Mouse (Mus musculus) CH12.LX (cell line): ENCODE results near the gene Crip1. TPM values are rescaled to one million over a fixed set of nuclear protein-coding genes. Genes with fewer than 3 reads are reported as not detected.

Experiments
- DNase-seq: peaks from one replicate; pipeline ENCODE4 v3.0.0-alpha.2; 2013; ENCODE audit errors: extremely low read depth
- H3K27ac ChIP-seq: 2 replicates; pipeline ENCODE4 v1.5.1; 2012; ENCODE audit warnings: low read depth, mild to moderate bottlenecking, control low read depth, moderate library complexity; ENCODE audit not compliant: insufficient read depth
- H3K27me3 ChIP-seq: replicated peaks from 2 replicates; pipeline ENCODE3; 2012; ENCODE audit warnings: inconsistent platforms
- H3K36me3 ChIP-seq, 2 experiments: replicated peaks in 1 of 2; 2 replicates each; pipeline versions ENCODE3 to v1.6.1; 2012; ENCODE audit warnings: inconsistent platforms in 1 of 2, low read length in 1 of 2, mild to moderate bottlenecking in 1 of 2, mixed read lengths in 1 of 2, moderate library complexity in 1 of 2; ENCODE audit not compliant: control insufficient read depth in 1 of 2, insufficient read depth in 1 of 2
- H3K4me1 ChIP-seq, 2 experiments: 2 replicates each; pipeline ENCODE4 v1.6.1; 2012; ENCODE audit warnings: inconsistent platforms in 1 of 2, moderate library complexity in 1 of 2; ENCODE audit not compliant: insufficient read depth in 2 of 2, control insufficient read depth in 1 of 2
- H3K4me2 ChIP-seq: 2 replicates; pipeline ENCODE4 v1.6.1; 2012; ENCODE audit warnings: low read depth, mild to moderate bottlenecking, control low read depth; ENCODE audit not compliant: poor library complexity, insufficient read depth, severe bottlenecking
- H3K4me3 ChIP-seq, 3 experiments: fragments of 150-350 bp in 1 of 3; sonication (generic) in 1 of 3; replicated peaks in 1 of 3; 2 replicates each; pipeline versions ENCODE3 to v1.5.1; 2011 to 2012; ENCODE audit warnings: low read depth in 2 of 3, low read length in 2 of 3, mild to moderate bottlenecking in 2 of 3, moderate library complexity in 2 of 3, control low read depth in 1 of 3, improper control_type of control experiment in 1 of 3, inconsistent platforms in 1 of 3, mixed read lengths in 1 of 3; ENCODE audit not compliant: poor library complexity in 1 of 3
- H3K79me2 ChIP-seq: replicated peaks from 2 replicates; pipeline ENCODE4 v1.6.1; 2012; ENCODE audit warnings: mild to moderate bottlenecking, moderate library complexity; ENCODE audit not compliant: control insufficient read depth, poor library complexity, insufficient read depth, severe bottlenecking; ENCODE audit errors: extremely low read depth
- H3K9ac ChIP-seq: 2 replicates; pipeline ENCODE4 v1.6.1; 2012; ENCODE audit warnings: low read depth, mild to moderate bottlenecking, control low read depth, moderate library complexity; ENCODE audit not compliant: insufficient read depth
- H3K9me3 ChIP-seq: replicated peaks from 2 replicates; pipeline ENCODE3; 2012; ENCODE audit warnings: low read length, inconsistent platforms, mixed read lengths
- CHD1 ChIP-seq: IDR thresholded peaks from 2 replicates; pipeline ENCODE4 v1.6.1; 2012; ENCODE audit warnings: low read depth, low read length, improper control_type of control experiment, inconsistent platforms
- CHD2 ChIP-seq: IDR thresholded peaks from 2 replicates; pipeline ENCODE4 v1.6.1; 2011; ENCODE audit warnings: low read length, improper control_type of control experiment
- CTCF ChIP-seq, 2 experiments: IDR thresholded peaks in 1 of 2; conservative IDR thresholded peaks in 1 of 2; 2 replicates each; pipeline ENCODE4 v1.5.1; 2011 to 2012; ENCODE audit warnings: low read depth in 2 of 2, low read length in 2 of 2, improper control_type of control experiment in 1 of 2, inconsistent platforms in 1 of 2, mild to moderate bottlenecking in 1 of 2, moderate library complexity in 1 of 2
- E2F4 ChIP-seq: IDR thresholded peaks from 2 replicates; pipeline ENCODE4 v1.6.1; 2011; ENCODE audit warnings: low read depth, low read length, improper control_type of control experiment; ENCODE audit not compliant: insufficient replicate concordance
- GABPA ChIP-seq: IDR thresholded peaks from 2 replicates; pipeline ENCODE4 v1.6.1; 2012; ENCODE audit warnings: low read depth, low read length, improper control_type of control experiment, inconsistent platforms; ENCODE audit not compliant: insufficient replicate concordance
- HCFC1 ChIP-seq: IDR thresholded peaks from 2 replicates; pipeline ENCODE4 v1.6.1; 2012; ENCODE audit warnings: low read depth, mild to moderate bottlenecking, inconsistent platforms, low read length, improper control_type of control experiment
- KAT2A ChIP-seq: IDR thresholded peaks from 2 replicates; pipeline ENCODE4 v1.6.1; 2012; ENCODE audit warnings: low read length, improper control_type of control experiment, inconsistent platforms; ENCODE audit not compliant: insufficient replicate concordance
- MAFK ChIP-seq: IDR thresholded peaks from 2 replicates; pipeline ENCODE4 v1.6.1; 2011; ENCODE audit warnings: low read length, improper control_type of control experiment; ENCODE audit not compliant: insufficient replicate concordance
- MAZ ChIP-seq: IDR thresholded peaks from 2 replicates; pipeline ENCODE4 v1.6.1; 2012; ENCODE audit warnings: low read depth, mild to moderate bottlenecking, inconsistent platforms, low read length, improper control_type of control experiment, moderate library complexity
- MEF2A ChIP-seq: IDR thresholded peaks from 2 replicates; pipeline ENCODE4 v1.6.1; 2014; ENCODE audit warnings: low read depth, mild to moderate bottlenecking, inconsistent platforms, low read length, improper control_type of control experiment, borderline replicate concordance
- NELFE ChIP-seq: IDR thresholded peaks from 2 replicates; pipeline ENCODE4 v1.6.1; 2011; ENCODE audit warnings: low read depth, low read length, improper control_type of control experiment
- NRF1 ChIP-seq: IDR thresholded peaks from 2 replicates; pipeline ENCODE4 v1.6.1; 2014; ENCODE audit warnings: low read depth, mild to moderate bottlenecking, inconsistent platforms, low read length, improper control_type of control experiment, moderate library complexity
- POLR2A ChIP-seq: IDR thresholded peaks from 2 replicates; pipeline ENCODE4 v1.6.1; 2011; ENCODE audit warnings: low read depth, mild to moderate bottlenecking, improper control_type of control experiment, low read length
- POLR2AphosphoS2 ChIP-seq: IDR thresholded peaks from 2 replicates; pipeline ENCODE4 v1.6.1; 2011; ENCODE audit warnings: low read depth, low read length, improper control_type of control experiment
- SIN3A ChIP-seq: IDR thresholded peaks from 2 replicates; pipeline ENCODE4 v1.6.1; 2012; ENCODE audit warnings: low read length, improper control_type of control experiment, inconsistent platforms
- TCF12 ChIP-seq: IDR thresholded peaks from 2 replicates; pipeline ENCODE4 v1.6.1; 2014; ENCODE audit warnings: low read depth, mild to moderate bottlenecking, inconsistent platforms, low read length, improper control_type of control experiment
- ZC3H11A ChIP-seq: IDR thresholded peaks from 2 replicates; pipeline ENCODE4 v1.6.1; 2012; ENCODE audit warnings: low read depth, mild to moderate bottlenecking, inconsistent platforms, low read length, improper control_type of control experiment
- ZKSCAN1 ChIP-seq: IDR thresholded peaks from 2 replicates; pipeline ENCODE4 v1.6.1; 2012; ENCODE audit warnings: low read depth, inconsistent platforms, low read length, improper control_type of control experiment, borderline replicate concordance
- ZMIZ1 ChIP-seq: IDR thresholded peaks from 2 replicates; pipeline ENCODE4 v1.6.1; 2012; ENCODE audit warnings: low read depth, mild to moderate bottlenecking, inconsistent platforms, low read length, improper control_type of control experiment
- ZNF384 ChIP-seq: IDR thresholded peaks from 2 replicates; pipeline ENCODE4 v1.6.1; 2012; ENCODE audit warnings: low read depth, low read length, improper control_type of control experiment, inconsistent platforms
- dilution Hi-C: fragments of 300-500 bp; cut with MboI; formaldehyde crosslinking; loops from 2 replicates; pipeline ENCODE4 v1.14.3; 2020; ENCODE audit warnings: low sequenced_read_pairs; ENCODE audit not compliant: extremely low pct_unique_long_range_greater_than_20kb, extremely low pct_ligation_motif_present
- in situ Hi-C: fragments of 300-500 bp; cut with MboI; formaldehyde crosslinking; loops from 3 replicates; pipeline ENCODE4 v1.14.3; 2019; ENCODE audit warnings: low sequenced_read_pairs, low pct_ligation_motif_present, low pct_unique_long_range_greater_than_20kb, mixed read lengths
- polyA plus RNA-seq: library from polyadenylated mRNA; unstranded; fragments of >175 nt; gene quantifications from 2 replicates; pipeline ENCODE4 v1.2.1, GENCODE M21; 2012; ENCODE audit warnings: low read depth; ENCODE audit not compliant: insufficient read length
- total RNA-seq, 2 experiments: library from RNA; depleted of rRNA; stranded (reverse); fragments of 300-350 nt in 1 of 2; fragments of >200 nt in 1 of 2; gene quantifications; 2 replicates each; pipeline ENCODE4 v1.2.3; 2012 to 2014

Crip1 gene
- total and polyA plus RNA-seq, 3 experiments: 2.0 to 77.2 (median 2.8) TPM

GRCm38 (mm10) chr12:113186326-113187010, 40.4 kb downstream of the Crip1 start:
- no peaks in the 10 kb centered on the region for H3K79me2 ChIP-seq
- peaks cover 33% of the 10 kb centered on the region for H3K9me3 ChIP-seq
- DNase-seq: no peak
- H3K4me3 ChIP-seq: no peak overlapping the region
- in situ Hi-C loops: no loop called here
- H3K4me2 ChIP-seq: no peak overlapping the region
- H3K9ac ChIP-seq: no peak overlapping the region
- no peak overlapping the region for H3K27ac ChIP-seq
- TF ChIP-seq ZMIZ1 (no peak), E2F4 (no peak), HCFC1 (no peak), CHD1 (no peak), POLR2AphosphoS2 (no peak), TCF12 (no peak), CHD2 (no peak), ZNF384 (no peak)
- TF ChIP-seq, all 38 proteins: peak for 0
- dilution Hi-C loops: no loop called here
- Histone ChIP-seq H3K27me3 (peaks cover 44% of the 10 kb centered on the region), H3K36me3 (no peaks in the 10 kb centered on the region), H3K4me1 (no peaks in the 10 kb centered on the region)

GRCm38 (mm10) chr12:113187011-113187375, 40.9 kb downstream of the Crip1 start:
- peaks cover 46% of the 10 kb centered on the region for H3K27me3 ChIP-seq
- no peak overlapping the region for H3K4me2 ChIP-seq

More at GRCm38 (mm10) chr12:113187011-113187375, 40.9 kb downstream of the Crip1 start:
- TF ChIP-seq GABPA (no peak), ZKSCAN1 (no peak), ZC3H11A (no peak), MAFK (no peak), CHD1 (no peak), SIN3A (no peak), MEF2A (no peak), CTCF (conservative IDR thresholded peaks at IDR 0.05 in 1 of 2, IDR thresholded peaks at IDR 0.05 in 1 of 2; ENCODE audit: low read depth in 2 of 2, low read length in 2 of 2) (no peak), POLR2A (no peak), KAT2A (no peak), MAZ (no peak), NELFE (no peak), NRF1 (no peak)
- TF ChIP-seq, all 38 proteins: peak for 0
- H3K4me3 ChIP-seq: no peak overlapping the region
- H3K79me2 ChIP-seq: no peaks in the 10 kb centered on the region
- H3K36me3 ChIP-seq: no peaks in the 10 kb centered on the region
- H3K9ac ChIP-seq: no peak overlapping the region
- peaks cover 33% of the 10 kb centered on the region for H3K9me3 ChIP-seq
- dilution Hi-C loops: no loop called here
- H3K4me1 ChIP-seq: no peaks in the 10 kb centered on the region
- in situ Hi-C loops: no loop called here
- no peak for DNase-seq
- H3K27ac ChIP-seq: no peak overlapping the region
